Mouse (Mus musculus): ENCODE measurements around the gene Gm36028. TPM values are rescaled to one million over a fixed set of nuclear protein-coding genes. Genes with fewer than 3 reads are reported as not detected.

Gene Gm36028
- polyA plus RNA-seq, 1 experiment = not detected

GRCm38 (mm10) chr16:37879750-37880419 lies 18.9 kb upstream of the Gm36028 start:
- 90% methylated on average over 4 of the region's 4 CpGs for WGBS
- H3K4me3 ChIP-seq (ENCODE audit: insufficient read depth, low read depth, low read length) = no peak overlapping the region
- H3K27ac ChIP-seq (ENCODE audit: insufficient read depth, low read depth, low read length) = no peak overlapping the region
- no peak for TF ChIP-seq CTCF (IDR thresholded peaks at IDR 0.05; ENCODE audit: insufficient read depth, low read depth, low read length)
- H3K4me1 ChIP-seq (ENCODE audit: control insufficient read depth, insufficient read depth, low read length) = no peaks in the 10 kb centered on the region

- no peak overlapping the region for H3K4me3 ChIP-seq (ENCODE audit: insufficient read depth, low read depth, low read length)
- H3K27ac ChIP-seq (ENCODE audit: insufficient read depth, low read depth, low read length) = no peak overlapping the region
- WGBS = 78% methylated on average over 7 of the region's 7 CpGs
- TF ChIP-seq CTCF (IDR thresholded peaks at IDR 0.05; ENCODE audit: insufficient read depth, low read depth, low read length) (no peak), POLR2A (IDR thresholded peaks at IDR 0.05; ENCODE audit: insufficient read depth, low read depth, low read length) (no peak)
- H3K4me1 ChIP-seq (ENCODE audit: control insufficient read depth, insufficient read depth, low read length) = no peaks in the 10 kb centered on the region
These were observed 18.1 kb upstream of the Gm36028 start for GRCm38 (mm10) chr16:37878951-37879505.

- WGBS = 94% methylated on average over 3 of the region's 3 CpGs
- no peak overlapping the region for H3K4me3 ChIP-seq (ENCODE audit: insufficient read depth, low read depth, low read length)
- no peak for TF ChIP-seq POLR2A (IDR thresholded peaks at IDR 0.05; ENCODE audit: insufficient read depth, low read depth, low read length)
- TF ChIP-seq CTCF (IDR thresholded peaks at IDR 0.05; ENCODE audit: insufficient read depth, low read depth, low read length) = no peak
These were observed 16.5 kb upstream of the Gm36028 start for GRCm38 (mm10) chr16:37877406-37877805.

GRCm38 (mm10) chr16:37874501-37875235 lies 13.7 kb upstream of the Gm36028 start:
- Histone ChIP-seq H3K4me1 (ENCODE audit: control insufficient read depth, insufficient read depth, low read length) (peaks cover 4% of the 10 kb centered on the region), H3K4me3 (ENCODE audit: insufficient read depth, low read depth, low read length) (no peak overlapping the region), H3K27ac (ENCODE audit: insufficient read depth, low read depth, low read length) (0 out of 2 replicates have a peak overlapping the region, but pooled peaks have one; percentile 10)
- WGBS = 68% methylated on average over 4 of the region's 4 CpGs
- TF ChIP-seq CTCF (IDR thresholded peaks at IDR 0.05; ENCODE audit: insufficient read depth, low read depth, low read length) (no peak), POLR2A (IDR thresholded peaks at IDR 0.05; ENCODE audit: insufficient read depth, low read depth, low read length) (no peak)

More at GRCm38 (mm10) chr16:37877406-37877805, 16.5 kb upstream of the Gm36028 start:
- H3K4me1 ChIP-seq (ENCODE audit: control insufficient read depth, insufficient read depth, low read length) = no peaks in the 10 kb centered on the region
- H3K27ac ChIP-seq (ENCODE audit: insufficient read depth, low read depth, low read length) = no peak overlapping the region

GRCm38 (mm10) chr16:37871112-37871715 lies 10.3 kb upstream of the Gm36028 start:
- Histone ChIP-seq H3K27ac (ENCODE audit: insufficient read depth, low read depth, low read length) (no peak overlapping the region), H3K4me3 (ENCODE audit: insufficient read depth, low read depth, low read length) (no peak overlapping the region), H3K4me1 (ENCODE audit: control insufficient read depth, insufficient read depth, low read length) (peaks cover 7% of the 10 kb centered on the region)
- TF ChIP-seq POLR2A (IDR thresholded peaks at IDR 0.05; ENCODE audit: insufficient read depth, low read depth, low read length) (no peak), CTCF (IDR thresholded peaks at IDR 0.05; ENCODE audit: insufficient read depth, low read depth, low read length) (no peak)
- 27% methylated on average over 4 of the region's 4 CpGs for WGBS

- Histone ChIP-seq H3K4me3 (ENCODE audit: insufficient read depth, low read depth, low read length) (peak overlapping the region; percentile 57), H3K4me1 (ENCODE audit: control insufficient read depth, insufficient read depth, low read length) (peaks cover 7% of the 10 kb centered on the region), H3K27ac (ENCODE audit: insufficient read depth, low read depth, low read length) (peak overlapping the region; percentile 61; the same call in 1 of the 2 replicates)
- 3% methylated on average over 4 of the region's 4 CpGs for WGBS
- TF ChIP-seq CTCF (IDR thresholded peaks at IDR 0.05; ENCODE audit: insufficient read depth, low read depth, low read length) (no peak), POLR2A (IDR thresholded peaks at IDR 0.05; ENCODE audit: insufficient read depth, low read depth, low read length) (no peak)
These were observed 8.7 kb upstream of the Gm36028 start for GRCm38 (mm10) chr16:37869470-37870231.

GRCm38 (mm10) chr16:37868506-37869469 lies 7.8 kb upstream of the Gm36028 start:
- TF ChIP-seq CTCF (IDR thresholded peaks at IDR 0.05; ENCODE audit: insufficient read depth, low read depth, low read length) (no peak), POLR2A (IDR thresholded peaks at IDR 0.05; ENCODE audit: insufficient read depth, low read depth, low read length) (no peak)
- H3K27ac ChIP-seq (ENCODE audit: insufficient read depth, low read depth, low read length) = peak overlapping the region; percentile 87
- H3K4me3 ChIP-seq (ENCODE audit: insufficient read depth, low read depth, low read length) = peak overlapping the region; percentile 57
- WGBS = under 1% methylated on average over 78 of the region's 87 CpGs
- H3K4me1 ChIP-seq (ENCODE audit: control insufficient read depth, insufficient read depth, low read length) = peaks cover 7% of the 10 kb centered on the region
